Mouse (Mus musculus): ENCODE results near the gene Ankrd45.
A peak's percentile ranks its signal among the peaks of the same experiment; 100 is the strongest.
"Not testable (repeated sequence)": the region's sequence is repeated elsewhere in the genome, so short reads cannot be mapped to it uniquely, and the experiment has no call there.

Ankrd45 gene

GRCm38 (mm10) chr1:161142531-161143159 is at the start of gene Ankrd45:
TSS of gene Ankrd45 (plus strand) at chr1:161142691.
- peak; percentile 86 for DNase-seq

- DNase-seq: no peak
These were observed 42.6 kb upstream of the Ankrd45 start for GRCm38 (mm10) chr1:161099721-161100405.

- no peak for DNase-seq
These were observed 38.6 kb upstream of the Ankrd45 start for GRCm38 (mm10) chr1:161103842-161104241.

- no peak for DNase-seq
These were observed 33.3 kb upstream of the Ankrd45 start for GRCm38 (mm10) chr1:161109216-161109615.

GRCm38 (mm10) chr1:161114591-161114990 is 27.9 kb upstream of the Ankrd45 start:
- DNase-seq: no peak

GRCm38 (mm10) chr1:161122661-161123418 is 19.7 kb upstream of the Ankrd45 start:
- peak; percentile 81 for DNase-seq

- DNase-seq: peak; percentile 52
These were observed 16.0 kb upstream of the Ankrd45 start for GRCm38 (mm10) chr1:161126461-161126860.

GRCm38 (mm10) chr1:161130726-161131664 is 11.5 kb upstream of the Ankrd45 start, which contains the start of gene Klhl20:
TSS of gene Klhl20 (minus strand) at chr1:161131511.
- peak; percentile 98 for DNase-seq

- peak; percentile 63 for DNase-seq
These were observed 3.0 kb upstream of the Ankrd45 start for GRCm38 (mm10) chr1:161139496-161139895.

- peak; percentile 81 for DNase-seq
These were observed 2.3 kb upstream of the Ankrd45 start for GRCm38 (mm10) chr1:161140026-161140762.

- DNase-seq: peak; percentile 70
These were observed 725 bp downstream of the Ankrd45 start for GRCm38 (mm10) chr1:161143216-161143615.

GRCm38 (mm10) chr1:161145611-161146010 is 3.1 kb downstream of the Ankrd45 start:
- DNase-seq: not testable (repeated sequence)

GRCm38 (mm10) chr1:161147888-161148287 is 5.4 kb downstream of the Ankrd45 start:
- DNase-seq: no peak

GRCm38 (mm10) chr1:161151098-161151497 is 8.6 kb downstream of the Ankrd45 start:
- DNase-seq: no peak

- DNase-seq: peak; percentile 21
These were observed 14.1 kb downstream of the Ankrd45 start for GRCm38 (mm10) chr1:161156546-161156945.

- peak; percentile 49 for DNase-seq
These were observed 16.7 kb downstream of the Ankrd45 start, which contains the start of gene Tex50 for GRCm38 (mm10) chr1:161159214-161159613. TSS of gene Tex50 (minus strand) at chr1:161159314.

- peak; percentile 67 for DNase-seq
These were observed 17.8 kb downstream of the Ankrd45 start for GRCm38 (mm10) chr1:161160266-161160665.

- peak; percentile 93 for DNase-seq
These were observed 28.2 kb downstream of the Ankrd45 start for GRCm38 (mm10) chr1:161170651-161171050.

- peak; percentile 78 for DNase-seq
These were observed 38.2 kb downstream of the Ankrd45 start for GRCm38 (mm10) chr1:161180674-161181073.

- DNase-seq: no peak
These were observed 39.9 kb downstream of the Ankrd45 start for GRCm38 (mm10) chr1:161182386-161182785.

GRCm38 (mm10) chr1:161183677-161184076 is 41.2 kb downstream of the Ankrd45 start:
- DNase-seq: peak; percentile 29

GRCm38 (mm10) chr1:161185431-161185830 is 42.9 kb downstream of the Ankrd45 start:
- DNase-seq: peak; percentile 44

All from heart, adult 11 months (tissue).